Mouse (Mus musculus) cerebellum, adult 9-11 months (tissue): ENCODE data around the gene Tmod4.

Experiments
- DNase-seq: peaks from one replicate; pipeline ENCODE4 v3.0.0; 2022

Gene Tmod4

DNA sequence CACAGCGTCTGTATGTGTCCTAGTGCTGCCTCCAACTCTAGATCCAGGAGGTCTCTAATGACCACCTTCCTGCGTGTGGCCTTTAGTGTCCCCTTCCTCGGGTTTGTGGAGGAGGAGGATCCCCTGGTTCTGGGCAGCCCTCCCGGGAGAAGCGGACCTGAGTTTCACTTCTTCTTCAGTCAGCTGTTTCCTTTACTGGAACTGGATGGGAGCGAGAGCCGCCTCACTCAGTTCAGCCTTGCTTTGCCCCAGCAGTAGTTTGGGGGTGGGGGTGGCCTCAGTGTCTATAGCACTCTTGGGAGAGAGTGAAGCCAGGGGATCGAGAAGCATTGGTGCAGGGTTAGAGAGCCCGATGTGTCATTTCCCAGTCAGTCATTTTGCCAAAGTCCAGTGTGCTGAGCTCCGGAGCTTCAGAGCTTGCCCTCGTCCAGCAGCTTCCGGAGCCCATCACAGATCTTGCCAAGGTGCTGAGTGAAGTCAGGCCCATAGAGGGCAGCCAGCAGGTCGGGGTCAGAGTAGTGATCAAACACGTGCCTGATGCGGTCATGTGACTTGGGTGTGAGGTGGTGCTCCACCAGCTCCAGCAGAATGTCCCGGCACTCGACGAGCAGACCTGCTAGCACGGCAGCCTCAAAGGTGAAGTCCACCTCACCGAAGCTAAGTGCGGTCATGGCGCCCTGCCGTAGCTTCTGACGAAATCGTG, 15.5 kb downstream of the Tmod4 start:
- DNase-seq: no peak

GRCm38 (mm10) chr3:95140289-95140595, 16.0 kb downstream of the Tmod4 start:
- DNase-seq: no peak

DNA sequence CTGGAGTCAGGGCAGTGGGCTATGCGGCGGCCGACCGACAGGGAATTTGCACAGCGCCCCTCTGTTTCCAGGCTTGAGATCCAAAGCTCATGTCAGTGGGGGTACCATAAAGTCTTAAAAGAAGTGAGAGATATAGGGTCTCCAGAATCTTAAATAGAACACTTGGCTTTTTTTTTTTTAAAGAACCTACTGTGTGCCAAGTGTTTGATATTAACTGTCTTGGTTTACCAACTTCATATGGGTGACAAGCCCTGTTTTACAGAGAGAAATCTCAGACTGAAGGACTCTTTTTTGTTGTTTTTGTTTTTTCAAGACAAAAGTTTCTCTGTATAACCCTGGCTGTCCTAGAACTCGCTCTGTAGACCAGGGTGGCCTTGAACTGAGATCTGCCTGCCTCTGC, 16.5 kb downstream of the Tmod4 start:
- DNase-seq: no peak

DNA sequence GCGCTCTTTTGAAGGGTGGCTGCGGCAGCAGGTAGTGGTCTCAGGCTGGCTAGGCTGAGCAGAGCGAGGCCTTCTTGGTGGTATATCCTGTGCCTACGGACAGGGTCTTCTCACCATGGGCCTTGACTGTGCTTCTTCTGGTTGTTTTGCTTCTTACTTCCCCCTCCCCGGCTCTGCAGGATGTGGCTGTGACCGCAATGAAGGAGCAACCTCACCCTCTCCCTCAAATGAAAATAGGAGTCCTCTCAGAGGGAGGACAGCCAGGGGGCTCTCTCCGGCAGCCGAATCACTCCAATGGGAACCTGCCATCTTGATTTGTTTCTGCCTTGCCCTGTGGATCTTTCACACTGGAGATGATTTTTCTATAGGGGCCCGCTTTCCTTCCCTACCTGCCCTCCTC, 17.2 kb downstream of the Tmod4 start:
- DNase-seq: no peak

DNA sequence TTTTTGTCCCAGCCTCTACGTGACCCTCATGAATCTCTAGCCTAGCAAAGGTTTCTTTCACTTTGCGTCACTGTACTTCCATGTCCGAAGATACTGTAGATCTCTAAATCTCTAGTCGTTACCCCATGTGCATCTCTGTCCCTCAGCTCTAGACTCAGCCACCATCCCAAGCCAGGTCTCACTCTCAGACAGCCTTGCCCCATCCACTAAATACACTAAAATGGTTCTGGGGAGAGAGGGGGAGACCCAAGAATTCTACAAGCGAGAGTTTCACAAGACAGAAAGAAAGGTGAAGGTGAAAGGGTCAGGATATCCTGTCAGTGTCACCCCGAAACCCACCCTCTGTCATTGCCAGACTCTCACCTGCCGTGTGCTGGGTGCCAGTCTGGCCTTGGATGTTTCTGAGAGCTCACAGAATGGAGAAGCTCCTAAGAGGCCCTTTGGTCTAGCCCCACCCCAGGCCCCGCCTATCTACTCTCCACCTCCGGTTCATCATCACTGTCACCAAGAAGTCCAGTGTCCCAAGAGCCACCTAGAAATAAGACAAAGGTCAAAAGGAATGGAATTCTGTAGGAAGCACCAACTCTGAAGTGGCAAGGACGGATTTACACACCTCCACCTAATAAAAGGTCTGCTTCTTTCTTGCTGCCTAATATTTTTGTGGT, 17.8 kb downstream of the Tmod4 start, which contains the start of gene Tnfaip8l2:
Gene Tnfaip8l2 (minus strand): TSS at position 409 of the 665 bp plus-strand sequence.
- DNase-seq: no peak

DNA sequence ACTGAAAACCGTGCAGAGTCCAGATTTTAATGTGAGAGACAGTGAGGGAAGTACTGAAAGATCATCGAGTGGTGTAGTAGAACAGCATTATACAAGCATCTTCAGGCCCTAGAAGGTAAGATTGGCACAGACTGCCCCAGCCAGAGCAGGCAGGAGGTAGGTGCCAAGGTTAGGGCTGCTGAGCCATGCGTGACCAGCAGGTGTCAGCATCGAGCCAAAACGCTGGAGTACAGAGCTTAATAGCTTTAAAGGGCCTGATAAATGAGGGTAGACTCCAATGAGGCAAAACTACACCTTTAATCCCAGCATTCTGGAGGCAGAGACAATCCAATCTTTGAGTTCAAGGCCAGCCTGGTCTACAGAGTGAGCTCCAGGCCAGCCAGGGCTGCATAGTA, 18.3 kb downstream of the Tmod4 start:
- peak; percentile 88 for DNase-seq

DNA sequence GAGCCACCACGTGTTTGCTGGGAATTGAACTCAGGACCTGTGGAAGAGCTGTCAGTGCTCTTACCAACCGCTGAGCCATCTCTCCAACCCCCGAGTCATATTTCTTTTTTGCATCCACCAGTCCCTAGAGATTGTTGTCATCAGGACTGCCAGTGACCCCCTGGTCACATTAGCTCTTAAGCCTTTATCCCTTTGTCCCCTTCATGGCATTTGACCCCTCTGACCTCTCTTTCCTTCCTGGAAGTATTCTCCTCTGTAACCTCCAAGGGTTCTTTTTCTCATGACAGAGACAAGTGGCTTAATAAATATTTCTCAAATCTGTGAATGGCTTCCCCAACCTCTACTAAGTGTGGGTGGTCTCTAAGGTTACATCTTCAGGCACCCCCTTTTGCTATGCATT, 23.6 kb downstream of the Tmod4 start:
- DNase-seq: no peak

- no peak for DNase-seq
These were observed 29.6 kb downstream of the Tmod4 start for GRCm38 (mm10) chr3:95153874-95154273.

GRCm38 (mm10) chr3:95159511-95159986, 35.3 kb downstream of the Tmod4 start:
- DNase-seq: peak; percentile 42

DNA sequence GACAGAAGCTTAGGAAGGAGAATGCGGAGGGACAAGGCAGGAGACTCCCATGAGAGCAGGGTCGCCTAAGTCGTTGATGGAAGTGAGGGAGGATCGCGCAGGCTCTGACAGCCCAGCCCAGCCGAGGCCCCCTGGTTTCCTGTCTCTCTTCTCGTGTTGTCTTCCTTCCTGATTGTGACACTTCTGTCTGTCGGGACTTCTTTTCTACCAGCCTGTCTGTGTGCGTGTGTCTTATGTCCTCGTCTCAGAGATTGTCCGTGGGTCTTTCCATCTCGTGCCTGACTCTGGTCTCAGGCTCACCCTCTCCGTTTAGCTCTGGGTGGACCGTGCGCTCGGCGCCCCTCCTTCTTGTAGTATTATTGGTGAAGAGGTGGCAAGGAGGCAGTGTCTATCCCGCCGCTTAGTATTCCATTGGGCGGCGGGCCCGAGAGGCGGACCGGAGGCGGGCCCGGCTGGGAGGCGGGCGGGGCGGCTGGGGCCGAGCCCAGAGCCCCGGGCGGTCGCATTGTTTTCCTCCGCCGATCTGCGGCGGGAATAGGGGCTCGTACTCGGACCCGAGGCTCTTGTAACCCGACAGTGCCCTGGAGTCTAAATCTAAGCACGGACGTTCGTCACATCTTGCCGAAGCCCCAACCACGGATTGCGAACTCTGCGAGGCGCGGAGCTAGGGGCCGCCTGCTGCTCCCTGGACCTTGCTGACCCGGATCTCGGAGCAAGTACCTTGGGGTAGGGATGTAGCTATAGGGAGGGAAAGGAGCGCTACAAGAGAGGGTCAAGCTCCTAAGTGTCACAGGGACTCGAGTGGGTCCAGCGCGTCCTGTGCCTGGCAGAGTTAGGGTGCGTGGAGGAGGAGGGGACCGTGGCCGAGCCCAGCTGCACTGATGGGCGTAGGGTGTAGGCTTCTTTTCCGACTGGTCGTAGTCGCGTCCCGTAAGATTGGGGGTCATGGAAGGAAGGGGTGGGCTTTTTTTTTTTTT, 36.0 kb downstream of the Tmod4 start, which contains the start of gene Sema6c:
Gene Sema6c (plus strand): TSS at position 471 of the 977 bp plus-strand sequence.
- peak; percentile 94 for DNase-seq

- DNase-seq: peak; percentile 69
These were observed 36.8 kb downstream of the Tmod4 start for GRCm38 (mm10) chr3:95161041-95161551.

DNA sequence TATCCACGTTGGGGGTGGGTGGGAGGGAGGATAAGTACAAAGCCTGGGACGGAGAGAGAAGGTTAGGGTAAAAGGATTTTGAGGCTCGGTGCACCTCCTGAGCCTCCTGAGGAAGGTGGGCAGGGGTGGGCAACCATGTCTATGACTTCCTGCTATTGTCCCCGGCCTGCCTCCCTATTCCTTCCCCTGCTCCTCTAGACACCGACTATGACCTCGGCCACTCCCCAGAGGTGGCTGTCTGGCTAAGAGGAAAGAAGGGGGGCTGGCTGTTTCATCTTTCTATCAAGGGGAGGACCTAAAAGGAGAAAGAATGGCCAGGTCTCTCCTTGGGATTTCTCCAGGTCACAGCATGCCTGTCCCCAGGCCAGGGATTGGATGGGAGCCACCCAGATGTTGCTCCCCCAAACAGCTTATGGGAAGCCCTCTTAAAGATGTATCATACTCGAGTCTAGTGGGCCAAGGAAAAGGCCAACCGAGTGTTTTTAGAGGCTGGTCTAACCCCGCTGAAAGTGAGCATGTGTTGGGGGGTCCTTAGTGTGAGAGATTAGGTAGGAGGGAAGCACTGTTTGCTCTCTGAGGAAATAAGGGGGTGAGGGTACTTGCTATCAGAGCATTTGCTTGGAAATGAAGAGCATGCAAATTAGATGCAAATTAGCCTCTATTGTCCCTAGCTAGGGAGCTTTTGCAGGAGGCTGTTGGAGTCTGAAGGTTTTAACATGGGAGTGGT, 37.5 kb downstream of the Tmod4 start:
- DNase-seq: peak; percentile 51

DNA sequence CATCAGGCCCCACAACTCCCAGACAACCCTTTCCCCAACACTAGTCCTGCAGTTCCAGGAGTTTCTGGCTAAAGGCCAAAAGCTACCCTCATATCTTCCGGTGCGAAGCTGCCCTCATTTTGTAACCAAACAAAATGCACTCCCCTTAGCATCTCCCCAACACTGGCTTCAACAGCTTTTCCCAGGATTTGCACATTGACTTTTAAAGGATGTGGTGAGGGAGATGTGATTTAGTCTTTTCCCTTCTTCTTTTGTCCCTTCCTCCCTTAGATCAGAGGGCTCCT, 38.0 kb downstream of the Tmod4 start:
- no peak for DNase-seq

- DNase-seq: peak; percentile 41
These were observed 39.4 kb downstream of the Tmod4 start for GRCm38 (mm10) chr3:95163419-95164255.

DNA sequence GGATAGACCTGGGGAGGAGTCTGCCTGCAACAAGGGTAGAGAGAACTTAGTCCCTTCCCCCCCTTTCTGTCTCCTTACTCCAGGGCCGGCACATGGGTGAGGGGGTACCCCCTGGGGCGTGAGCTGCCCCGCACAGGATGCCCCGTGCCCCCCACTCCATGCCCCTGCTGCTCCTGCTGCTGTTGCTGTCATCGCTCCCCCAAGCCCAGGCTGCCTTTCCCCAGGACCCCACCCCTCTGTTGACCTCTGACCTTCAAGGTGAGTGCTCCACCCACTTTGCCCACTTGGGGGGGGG, 39.9 kb downstream of the Tmod4 start:
- DNase-seq: peak; percentile 40

DNA sequence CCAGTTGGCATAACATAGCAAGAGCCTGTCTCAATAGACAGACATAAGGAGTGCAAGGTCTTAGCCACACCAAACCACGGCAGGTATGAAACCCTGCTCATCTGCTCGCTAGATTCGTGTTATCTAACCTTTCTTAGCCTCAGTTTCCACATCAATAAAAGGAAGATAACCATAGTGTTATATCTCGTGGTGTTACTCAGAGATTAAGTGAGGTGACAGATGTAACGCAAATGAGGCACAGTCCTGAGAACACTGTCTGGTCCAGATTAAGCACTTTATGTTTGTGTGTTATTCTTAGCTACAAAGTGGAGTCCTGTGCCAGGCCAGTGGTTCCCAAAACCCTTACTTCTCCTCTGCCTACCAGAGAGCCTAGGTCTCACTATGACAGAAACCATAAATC, 40.6 kb downstream of the Tmod4 start:
- no peak for DNase-seq

DNA sequence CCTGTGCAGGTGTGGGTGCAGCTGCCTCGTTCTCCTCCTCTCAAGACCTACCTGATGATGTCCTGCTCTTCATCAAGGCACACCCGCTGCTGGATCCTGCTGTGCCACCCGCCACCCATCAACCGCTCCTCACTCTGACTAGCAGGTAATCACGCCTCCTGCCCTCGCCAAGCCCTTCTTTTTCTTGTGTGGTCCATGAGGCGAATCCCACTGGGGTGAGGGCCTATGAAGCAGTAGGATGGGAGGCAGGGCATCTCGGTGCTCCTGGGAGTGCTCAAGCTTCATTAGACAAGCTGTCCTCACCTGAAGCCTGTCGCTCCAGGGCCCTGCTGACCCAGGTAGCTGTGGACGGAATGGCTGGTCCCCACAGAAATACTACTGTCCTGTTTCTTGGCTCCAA, 45.7 kb downstream of the Tmod4 start:
- no peak for DNase-seq

- no peak for DNase-seq
These were observed 46.8 kb downstream of the Tmod4 start for GRCm38 (mm10) chr3:95171105-95171504.

GRCm38 (mm10) chr3:95172526-95173255, 48.4 kb downstream of the Tmod4 start:
- no peak for DNase-seq

DNA sequence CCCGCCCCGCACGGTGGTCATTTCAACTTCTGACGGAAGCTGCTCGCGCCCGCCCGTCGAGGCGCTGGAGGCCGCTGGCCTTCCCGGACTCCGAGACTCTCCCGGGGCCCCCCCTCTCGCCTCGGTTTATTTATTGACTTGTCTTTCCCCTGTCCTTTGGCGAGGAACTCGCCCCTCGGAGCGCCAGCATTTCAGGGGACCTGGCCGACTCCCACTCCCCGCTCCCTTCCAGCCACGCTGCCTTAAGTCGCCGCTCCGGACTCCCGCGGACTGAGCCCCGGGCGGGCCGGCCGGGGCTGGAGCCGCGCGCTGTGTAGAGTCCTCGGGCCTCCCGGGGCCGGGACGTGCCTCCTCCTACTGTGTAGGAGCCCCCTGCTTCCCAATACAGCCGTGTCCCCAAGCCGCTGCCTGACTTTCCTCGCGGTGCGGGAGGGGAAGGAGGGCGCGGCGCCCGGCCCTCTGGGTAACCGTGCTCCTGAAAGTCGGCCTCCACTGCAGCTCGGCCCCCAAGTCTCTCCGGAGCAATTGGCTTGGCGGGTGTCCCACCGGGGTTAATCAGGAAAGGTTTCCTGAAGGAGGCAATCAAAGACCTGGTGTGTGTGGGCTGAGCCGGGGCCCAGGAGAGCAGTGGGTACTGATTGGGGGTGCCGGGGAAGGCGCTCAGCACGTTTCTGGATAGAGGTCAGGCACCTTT, 49.1 kb downstream of the Tmod4 start:
- DNase-seq: peak; percentile 42
